Mouse (Mus musculus): Measurements from ENCODE around the gene Cd5.

DNA sequence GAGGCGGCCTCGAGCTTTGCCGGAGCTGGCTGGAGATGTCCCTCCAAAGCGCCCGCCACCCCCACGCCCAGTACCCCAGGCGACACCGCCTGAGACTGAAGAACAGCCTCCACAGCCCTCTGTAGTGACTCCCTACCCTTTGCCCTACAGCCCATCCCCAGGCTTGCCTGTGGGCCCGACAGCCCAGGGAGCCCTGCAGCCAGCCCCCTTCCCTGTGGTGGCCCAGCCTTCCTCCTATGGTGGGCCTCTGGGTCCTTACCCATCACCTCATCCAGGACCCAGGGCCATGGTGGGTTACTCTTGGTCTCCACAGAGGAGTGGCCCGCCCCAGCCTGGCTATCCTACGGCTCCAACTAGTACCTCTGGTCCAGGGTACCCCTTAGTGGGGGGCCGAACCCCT, 26.2 kb downstream of the Cd5 start:
- TF ChIP-seq CTCF (conservative IDR thresholded peaks at IDR 0.05; ENCODE audit: low read length) (no peak), NANOG (IDR thresholded peaks at IDR 0.05; ENCODE audit: borderline replicate concordance, low read length) (no peak)

Data from E14TG2a.4 (cell line).